Mouse (Mus musculus): Measurements from ENCODE around the gene Fbxo36.

Gene Fbxo36

DNA sequence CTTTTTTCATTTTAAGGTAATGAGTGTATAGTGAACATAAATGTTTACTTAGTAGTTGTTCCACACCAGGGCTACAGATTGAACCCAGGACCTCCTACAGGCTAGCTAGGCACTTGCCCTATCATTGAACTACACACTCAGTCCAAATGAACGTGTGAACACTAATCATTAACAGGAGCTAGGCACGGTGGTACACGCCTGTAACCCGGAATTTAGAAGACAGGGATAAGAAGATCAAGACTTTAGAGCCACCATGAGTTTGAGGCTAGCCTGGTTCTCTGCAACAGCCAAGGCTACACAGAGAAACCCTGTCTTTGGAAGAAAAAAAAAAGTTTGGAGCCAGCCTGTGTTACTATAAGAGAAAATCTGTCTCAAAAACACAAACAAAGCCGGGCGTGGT, 20.0 kb downstream of the Fbxo36 start:
- DNase-seq (ENCODE audit: low spot score), result no peak

DNA sequence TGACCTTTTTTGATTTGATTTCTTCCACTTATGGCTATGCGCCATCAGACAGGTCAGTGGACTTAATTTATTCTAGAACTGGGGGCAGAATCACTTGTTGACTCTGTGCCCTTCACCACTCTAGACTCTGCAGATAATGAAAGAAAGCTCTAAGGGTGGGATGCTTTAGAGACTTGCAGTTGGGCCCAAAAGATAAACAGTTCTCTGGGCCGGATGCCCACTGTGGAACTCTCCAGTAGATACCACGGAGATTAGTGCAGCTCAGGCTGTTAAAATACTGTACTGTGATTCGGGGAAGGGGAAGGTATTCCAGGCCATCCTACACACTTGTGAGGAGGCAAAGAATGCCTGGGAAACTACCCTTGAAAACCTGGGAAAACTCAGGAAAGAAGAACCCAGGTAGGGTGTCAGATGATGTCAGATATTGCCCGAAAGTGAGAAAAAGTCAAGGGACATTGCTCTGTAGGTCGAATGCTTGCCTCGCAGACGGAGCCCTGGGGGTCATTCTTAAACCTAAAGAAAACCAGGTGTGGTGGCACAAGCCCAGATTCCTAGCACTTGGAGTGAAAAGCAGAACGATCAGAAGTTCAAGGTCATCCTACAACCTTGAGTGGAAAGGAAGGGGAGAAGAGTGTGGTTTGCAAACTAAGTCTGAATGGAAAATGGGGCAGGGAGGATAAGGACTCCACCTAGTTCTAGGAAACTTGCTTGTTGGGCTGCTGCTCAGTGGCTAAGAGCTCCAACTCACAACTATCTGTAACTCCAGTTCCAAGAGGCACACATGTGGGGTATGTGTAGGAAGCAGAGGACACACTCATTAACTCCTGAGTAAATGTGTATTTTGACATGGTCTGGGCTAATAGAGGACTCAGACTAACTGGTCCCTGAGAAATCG, 21.0 kb downstream of the Fbxo36 start:
- no peak for DNase-seq (ENCODE audit: low spot score)

DNA sequence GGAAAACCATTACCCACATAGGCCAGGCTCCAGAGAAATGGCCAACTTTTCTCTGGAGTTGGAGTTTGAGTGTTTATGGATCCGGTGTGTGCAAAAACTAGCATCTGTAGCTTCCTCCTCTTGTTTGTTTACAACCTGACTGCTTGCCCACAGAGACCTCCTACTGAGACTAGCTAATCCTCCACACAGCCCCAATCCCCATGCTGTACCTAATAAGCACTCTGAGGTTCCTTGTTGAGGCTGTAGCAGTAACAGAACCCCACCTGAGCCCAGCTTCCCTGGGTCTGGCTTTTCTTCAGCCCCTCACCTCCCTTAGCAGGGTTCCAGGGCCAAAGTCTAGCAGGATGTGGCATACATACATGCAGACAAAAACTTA, 21.6 kb downstream of the Fbxo36 start:
- no peak for DNase-seq (ENCODE audit: low spot score)

DNA sequence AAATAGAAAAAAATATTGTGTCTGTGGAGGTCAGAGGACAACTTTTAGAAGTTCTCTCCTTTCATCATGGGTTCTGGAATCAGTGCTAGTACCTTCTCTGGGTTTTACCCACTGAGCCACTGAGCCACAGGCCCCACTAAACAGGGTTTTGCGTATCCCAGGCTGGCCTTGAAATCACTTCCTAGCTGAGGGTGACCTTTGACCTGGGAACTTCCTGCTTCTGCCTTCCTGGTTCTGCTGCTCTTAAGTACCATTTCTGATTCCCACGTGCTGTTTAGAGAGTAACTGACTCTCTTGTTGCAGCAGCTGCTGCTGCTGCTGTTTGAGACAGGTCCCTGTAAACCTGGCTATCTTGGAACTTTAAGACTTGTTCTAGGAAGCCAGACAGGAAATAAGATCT, 25.0 kb downstream of the Fbxo36 start:
- no peak for DNase-seq (ENCODE audit: low spot score)

DNA sequence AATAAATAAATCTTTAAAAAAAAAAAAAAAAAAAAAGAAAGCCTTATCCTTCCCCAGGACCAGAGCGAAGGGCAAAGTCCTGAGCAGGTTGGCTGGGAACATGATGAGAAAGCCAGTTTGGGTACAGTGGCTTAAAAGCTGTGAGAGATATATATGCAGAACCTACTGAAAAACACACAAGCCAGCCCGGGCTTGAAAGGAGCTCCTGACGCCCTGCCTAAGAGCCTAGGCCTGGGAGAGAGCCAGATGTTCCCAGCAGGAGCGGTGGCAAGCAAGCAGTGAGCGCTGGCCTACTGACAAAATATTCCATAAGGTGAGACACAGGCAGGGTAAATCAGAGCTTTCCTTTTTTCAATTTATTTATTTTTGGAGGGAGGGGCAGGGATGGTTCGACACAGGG, 26.6 kb downstream of the Fbxo36 start:
- DNase-seq (ENCODE audit: low spot score), result no peak

DNA sequence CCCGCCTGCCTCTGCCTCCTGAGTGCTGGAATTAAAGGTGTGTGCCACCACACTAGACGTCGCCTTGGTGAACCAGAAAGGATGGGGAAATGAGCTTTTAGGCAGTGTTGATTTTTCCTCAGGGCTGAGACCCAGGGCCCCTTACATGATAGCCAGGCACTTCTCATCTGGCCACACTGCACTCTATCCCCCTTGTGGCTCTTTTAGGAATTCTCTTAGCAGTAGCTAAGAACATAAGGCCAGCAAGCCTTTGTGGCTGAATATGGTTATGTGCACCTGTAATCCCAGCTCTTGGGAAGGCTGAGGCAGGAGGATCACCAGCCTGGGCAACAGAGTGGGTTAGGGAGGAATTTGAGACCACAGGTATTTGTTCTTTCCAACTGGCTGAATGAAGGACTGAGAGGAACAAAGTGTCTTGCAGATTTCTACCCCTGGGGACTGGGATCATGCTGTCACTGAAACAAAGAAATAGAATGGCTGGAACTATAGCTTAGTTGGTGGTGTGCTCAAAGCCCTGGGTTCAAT, 27.1 kb downstream of the Fbxo36 start:
- DNase-seq (ENCODE audit: low spot score), result no peak

DNA sequence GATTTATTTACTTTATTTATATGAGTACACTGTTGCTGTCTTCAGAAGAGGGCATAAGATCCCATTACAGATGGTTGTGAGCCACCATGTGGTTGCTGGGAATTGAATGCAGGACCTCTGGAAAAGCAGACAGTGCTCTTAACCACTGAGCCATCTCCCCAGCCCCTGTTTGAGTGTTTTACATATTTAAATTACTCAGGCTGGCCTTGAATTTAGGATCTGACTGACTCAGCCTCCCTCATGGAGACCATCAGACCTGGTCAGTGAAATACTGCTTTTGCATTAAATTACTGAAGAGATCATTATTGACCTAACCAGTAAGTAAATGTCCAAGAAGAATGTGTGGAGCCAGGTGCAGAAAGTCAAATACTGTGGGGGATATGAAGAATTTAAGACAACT, 28.7 kb downstream of the Fbxo36 start:
- DNase-seq (ENCODE audit: low spot score), result no peak

DNA sequence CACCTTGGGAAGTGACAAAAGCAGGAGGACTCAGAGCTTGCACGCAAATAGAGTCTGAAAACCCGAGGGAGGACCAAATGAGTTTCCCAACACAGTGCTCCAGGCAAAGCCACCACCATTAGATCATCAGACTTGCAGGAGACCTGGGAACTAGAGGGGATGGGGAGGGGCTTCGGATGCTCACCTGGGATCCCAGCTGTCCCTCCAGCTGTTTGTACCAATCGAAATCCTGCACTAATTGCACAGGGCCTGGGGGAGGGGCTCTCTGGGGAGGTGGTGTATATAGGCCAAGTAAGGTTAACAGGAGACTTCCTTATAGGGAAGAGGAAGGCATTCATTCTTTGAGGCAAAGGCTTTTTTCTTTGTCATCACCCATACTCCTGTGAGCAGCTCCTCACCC, 29.2 kb downstream of the Fbxo36 start:
- DNase-seq (ENCODE audit: low spot score), result no peak

DNA sequence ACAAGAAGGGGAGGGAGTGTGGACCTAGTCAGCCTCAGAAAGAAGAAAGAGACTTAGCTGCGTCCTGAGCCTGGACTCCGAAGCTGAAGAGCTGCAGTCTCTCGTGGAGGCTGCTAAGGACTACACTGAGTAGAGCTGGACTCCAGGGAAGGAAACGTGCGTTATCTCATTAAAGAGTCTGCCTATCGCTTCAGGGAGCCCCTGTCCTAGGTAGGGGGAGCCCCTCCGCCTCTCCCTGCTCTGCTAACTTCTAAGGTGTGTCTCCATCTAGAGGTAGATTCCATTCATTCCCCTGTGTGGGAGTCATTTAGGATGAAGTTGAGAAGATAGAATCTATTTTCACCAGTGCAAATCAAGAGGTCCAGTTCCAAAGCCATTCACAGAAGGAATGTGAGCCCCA, 29.9 kb downstream of the Fbxo36 start:
- no peak for DNase-seq (ENCODE audit: low spot score)

DNA sequence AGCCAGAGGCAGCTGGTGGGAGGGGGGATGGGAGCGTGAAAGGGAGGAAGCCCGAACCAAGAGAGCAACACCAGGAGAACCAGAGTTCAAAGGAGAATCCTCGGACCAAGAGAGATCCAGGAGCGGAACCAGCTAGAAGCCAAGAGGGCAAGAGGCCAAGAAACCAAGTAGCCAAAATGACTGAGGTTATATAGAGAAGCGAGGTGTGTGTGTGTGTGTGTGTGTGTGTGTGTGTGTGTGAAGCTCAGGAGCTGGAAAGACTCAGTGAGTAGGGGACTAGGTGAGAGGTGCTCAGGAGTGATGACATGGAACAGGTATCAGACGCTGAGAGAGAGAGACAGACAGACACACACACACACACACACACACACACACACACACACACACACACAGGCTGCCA, 31.5 kb downstream of the Fbxo36 start:
- no peak for DNase-seq (ENCODE audit: low spot score)

DNA sequence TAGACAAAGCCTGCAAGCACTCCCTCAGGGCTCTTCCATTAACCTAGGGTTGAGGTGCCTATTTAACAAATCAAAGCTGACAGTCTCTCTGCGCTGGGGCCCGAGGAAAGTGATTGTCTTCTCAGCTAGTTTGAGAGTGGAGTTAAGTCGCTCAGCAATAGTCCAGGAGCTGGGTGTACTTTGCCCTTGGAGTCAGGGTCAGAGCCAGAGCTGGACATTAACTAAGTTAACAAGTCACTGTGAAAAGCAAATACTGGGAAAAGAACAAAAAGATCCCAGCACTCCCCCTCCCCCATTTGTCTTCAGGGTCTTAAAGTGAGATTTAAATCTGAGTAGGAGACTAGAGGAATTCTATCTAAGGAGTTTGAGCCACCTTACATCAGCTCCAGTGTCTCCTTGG, 32.5 kb downstream of the Fbxo36 start:
- DNase-seq (ENCODE audit: low spot score), result no peak

DNA sequence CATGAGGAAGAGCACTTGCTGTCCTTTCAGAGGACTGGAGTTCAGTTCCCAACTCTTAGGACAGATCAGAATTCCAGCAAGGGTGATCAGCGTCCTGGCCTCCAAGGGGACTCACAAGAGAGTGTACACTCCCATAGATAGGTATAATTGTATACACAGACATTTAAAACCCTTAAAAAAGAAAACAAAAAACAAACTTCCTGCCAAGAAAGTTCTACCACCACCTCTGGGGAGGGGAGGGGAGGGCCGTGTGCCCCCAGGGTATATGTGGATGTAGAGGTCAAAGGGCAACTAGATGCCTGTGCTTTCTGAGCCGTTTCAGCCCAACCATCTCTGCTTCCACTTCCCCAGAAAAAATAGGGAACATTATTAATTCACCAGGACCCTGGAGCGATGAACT, 33.3 kb downstream of the Fbxo36 start:
- DNase-seq (ENCODE audit: low spot score), result no peak

DNA sequence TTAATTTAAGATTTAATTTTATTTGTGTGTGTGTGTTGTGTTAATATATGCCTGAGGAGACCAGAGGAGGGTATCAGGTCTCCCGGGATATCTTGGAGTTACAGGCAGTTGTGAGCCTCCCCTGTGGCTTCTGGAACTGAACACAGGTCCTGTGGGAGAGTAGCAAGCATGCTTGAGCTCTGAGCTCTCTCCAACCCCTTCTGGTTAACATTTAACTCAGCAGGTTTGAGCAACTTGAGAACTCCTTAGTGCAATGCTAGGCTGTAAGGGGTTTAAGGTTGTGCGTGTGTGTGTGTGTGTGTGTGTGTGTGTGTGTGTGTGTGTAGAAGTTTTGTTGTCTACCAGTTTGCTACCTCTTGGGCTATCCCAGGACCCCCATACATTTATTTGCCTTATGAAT, 37.9 kb downstream of the Fbxo36 start:
- no peak for DNase-seq (ENCODE audit: low spot score)

DNA sequence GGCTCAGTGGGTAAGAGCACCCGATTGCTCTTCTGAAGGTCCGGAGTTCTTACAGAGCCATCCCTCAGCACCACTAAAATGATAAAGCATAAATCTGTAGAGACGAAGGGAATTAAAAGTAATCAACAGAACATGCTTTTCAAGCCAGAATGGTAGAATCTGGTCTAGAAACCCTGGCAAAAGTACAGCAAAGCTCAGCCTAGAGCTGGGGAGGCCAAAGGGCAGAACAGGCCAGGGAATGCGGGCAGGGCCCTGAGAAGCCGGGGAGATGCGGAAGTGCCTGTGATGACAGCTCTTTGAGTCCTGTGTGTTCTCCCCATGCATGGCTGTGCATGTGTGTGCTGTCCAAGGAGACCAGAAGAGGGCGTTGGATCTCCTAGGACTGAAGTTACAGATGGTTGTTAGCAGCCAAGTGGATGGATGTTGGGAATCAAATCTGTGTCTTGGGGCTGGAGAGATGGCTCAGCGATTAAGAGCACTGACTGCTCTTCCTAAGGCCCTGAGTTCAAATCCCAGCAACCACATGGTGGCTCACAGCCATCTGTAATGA, 40.0 kb downstream of the Fbxo36 start:
- no peak for DNase-seq (ENCODE audit: low spot score)

DNA sequence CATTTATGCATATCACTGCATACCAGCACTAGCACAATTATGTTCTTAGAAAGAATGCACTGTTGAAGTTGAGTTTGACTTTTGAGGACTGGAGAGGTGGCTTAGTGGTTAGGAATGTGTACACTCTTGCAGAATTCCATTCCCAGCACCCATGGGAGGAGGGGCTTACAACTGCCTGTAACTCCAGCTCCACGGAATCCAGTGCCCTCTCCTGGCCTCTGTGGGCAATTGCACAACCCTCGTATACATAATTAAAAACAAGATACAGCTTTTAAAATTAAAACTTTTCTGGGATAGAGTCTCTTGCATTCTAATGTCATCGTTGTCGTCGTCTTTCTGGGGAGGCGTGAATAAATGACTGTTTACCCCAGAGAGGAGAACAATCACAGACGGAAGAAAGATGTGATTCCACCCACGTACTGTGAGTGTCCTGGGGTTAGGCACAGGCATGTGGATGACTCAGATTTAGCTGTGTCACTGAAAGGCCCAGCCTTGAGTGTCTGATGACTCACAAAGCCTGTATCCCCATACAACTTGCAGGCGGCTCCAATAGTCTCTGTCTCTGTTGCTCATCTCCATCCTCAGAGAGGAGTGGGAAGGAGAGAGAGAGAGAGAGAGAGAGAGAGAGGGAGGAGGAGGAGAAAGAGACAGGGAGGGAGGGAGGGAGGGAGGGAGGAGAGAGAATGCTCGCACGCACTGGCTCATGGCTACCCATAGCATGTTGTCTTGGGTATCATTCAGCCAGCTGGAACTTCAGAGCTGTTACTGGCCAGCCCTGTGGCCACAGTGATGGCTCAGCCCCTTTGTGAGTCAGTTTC, 41.8 kb downstream of the Fbxo36 start:
- no peak for DNase-seq (ENCODE audit: low spot score)

DNA sequence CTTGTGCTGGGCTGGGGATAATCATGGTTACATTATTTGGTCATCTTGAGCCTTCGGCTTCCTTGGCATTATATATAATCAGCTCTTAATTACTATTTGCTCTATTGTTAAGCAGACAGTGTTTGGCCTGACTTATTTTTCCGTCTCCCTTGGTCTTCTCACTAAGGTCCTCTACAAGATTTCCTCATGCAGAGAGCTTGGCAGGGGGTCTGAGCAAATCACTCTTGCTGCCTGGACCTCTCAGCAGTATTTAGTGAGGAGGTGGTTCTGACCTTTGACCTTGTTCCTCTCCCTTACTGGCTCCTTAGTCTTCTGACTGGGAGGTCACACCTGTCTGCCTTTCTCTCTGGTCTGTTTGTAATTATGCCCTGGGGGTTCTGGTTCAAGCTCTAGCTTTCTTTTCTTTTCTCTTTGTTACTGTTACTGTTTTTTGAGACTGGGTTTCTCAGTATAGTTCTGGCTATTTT, 42.5 kb downstream of the Fbxo36 start:
- DNase-seq (ENCODE audit: low spot score), result no peak

DNA sequence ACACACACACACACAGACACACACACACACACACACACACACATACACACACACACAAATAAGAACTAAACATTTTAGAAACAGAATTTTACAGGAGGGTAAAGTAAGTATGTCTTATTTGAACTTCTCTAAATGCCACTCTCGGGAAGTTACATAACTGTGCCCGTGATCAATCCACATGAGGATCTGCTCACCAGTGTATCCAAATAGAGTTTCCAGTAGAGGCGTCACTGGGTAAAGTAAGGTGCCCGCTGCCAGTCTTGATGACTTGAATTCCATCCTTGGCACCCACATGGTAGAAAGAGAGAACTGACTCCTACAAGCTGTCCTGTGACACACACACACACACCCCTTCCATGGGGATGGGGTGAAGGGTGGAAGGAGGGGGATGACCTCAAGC, 43.3 kb downstream of the Fbxo36 start:
- no peak for DNase-seq (ENCODE audit: low spot score)

DNA sequence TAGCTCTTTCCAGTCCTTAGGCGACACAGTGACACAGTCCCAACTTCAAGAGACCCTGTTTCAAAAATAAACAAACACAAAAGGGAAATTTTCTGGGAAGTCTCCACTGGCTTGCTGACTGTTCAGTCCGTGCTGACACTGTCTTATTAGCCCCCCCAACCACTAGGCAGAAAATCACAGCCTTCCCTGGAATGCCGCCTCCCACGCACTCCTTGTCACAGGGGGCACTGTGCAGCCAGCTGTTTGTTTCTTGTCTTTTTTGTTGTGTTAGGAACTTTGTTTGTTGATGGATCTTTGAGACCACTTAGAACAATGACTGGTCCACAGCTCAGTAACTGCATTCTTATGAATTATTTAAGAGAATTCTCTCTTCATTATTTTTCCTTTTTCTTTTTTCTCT, 44.2 kb downstream of the Fbxo36 start:
- DNase-seq (ENCODE audit: low spot score), result no peak

DNA sequence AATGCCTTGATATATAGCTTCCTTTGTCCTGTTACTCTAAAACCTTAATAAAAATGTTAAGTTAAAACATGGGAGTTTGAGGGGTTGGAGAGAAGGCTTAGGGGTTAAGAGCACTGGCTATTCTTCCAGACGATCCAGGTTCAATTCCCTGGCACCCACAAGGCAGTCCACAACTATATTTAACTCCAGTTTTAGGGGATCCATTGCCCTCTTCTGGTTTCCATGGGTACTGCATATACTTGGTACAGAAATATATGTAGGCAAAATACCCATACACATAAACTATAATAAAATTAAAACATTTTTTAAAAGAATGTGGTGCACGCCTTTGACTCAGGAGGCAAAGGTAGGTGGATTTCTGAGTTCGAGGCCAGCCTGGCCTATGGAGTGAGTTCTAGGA, 45.5 kb downstream of the Fbxo36 start:
- no peak for DNase-seq (ENCODE audit: low spot score)

DNA sequence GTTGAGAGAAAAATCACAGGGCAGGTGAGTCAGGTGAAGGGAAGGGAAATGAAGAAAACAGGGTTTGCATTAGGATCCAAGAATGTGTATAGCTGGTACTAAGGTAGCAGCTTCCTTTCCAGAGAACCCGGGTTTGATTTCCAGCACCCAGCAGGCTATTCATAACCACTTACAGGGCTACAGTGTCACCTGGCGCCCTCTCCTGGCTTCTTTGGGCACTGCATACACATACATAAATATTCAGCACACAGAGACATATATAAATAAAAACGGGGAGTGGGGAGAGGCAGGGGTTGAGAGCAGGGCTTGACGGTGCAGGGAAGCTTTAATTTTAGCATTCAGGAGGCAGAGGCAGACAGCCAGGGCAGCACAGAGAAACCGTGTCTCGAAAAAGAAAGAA, 46.3 kb downstream of the Fbxo36 start:
- DNase-seq (ENCODE audit: low spot score), result no peak

DNA sequence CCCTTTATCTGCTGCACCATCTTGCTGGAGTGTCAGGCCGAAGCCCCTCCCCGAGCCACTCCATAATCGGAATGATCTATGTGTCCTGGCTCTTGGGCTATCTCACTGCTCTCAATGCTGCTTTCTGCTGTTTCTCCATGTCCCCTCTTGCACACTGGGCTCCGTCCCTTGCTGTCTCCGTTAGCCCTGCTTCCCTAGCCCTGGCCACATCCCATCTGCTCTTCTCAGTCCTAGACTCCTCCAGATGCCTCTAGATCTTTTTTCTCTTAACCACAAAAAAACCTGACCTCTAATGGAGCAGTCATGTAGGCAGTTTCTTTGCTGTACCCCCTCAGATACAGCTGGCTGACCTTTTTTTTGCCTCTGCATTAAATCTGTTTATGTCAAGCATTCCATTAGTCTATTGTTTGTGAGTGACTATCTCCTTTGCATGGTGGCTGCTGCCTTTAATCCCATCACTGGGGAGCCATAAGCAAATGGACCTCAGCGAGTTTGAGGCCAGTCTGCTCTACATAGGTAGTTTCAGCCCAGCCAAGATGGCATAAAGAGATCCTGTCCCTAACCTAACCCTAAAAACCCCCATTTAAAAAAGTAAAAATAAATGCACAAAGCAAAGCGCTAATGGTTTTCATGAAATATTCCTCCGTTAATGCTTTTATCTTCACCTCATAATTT, 49.8 kb downstream of the Fbxo36 start:
- DNase-seq (ENCODE audit: low spot score), result no peak

DNA sequence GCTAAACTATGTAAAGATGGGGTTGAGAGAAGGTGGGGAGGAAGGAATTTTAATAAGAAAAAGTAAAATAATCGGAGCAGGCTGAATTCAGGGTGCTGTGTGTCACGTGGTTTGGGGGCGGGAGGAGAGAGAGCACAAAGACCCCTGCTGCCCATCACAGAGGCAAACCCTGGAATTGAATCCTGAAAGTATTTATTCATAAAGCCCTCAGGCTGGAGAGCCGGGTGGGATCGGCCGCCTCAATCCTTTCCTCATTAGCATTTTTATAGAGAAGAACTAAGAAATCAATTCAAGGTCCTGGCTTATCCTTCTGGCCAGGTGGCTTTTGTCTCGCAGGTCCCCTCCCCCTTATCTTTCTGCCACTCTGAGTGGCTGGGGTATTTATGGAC, 50.4 kb downstream of the Fbxo36 start:
- no peak for DNase-seq (ENCODE audit: low spot score)
